Mouse (Mus musculus): Measurements from ENCODE around the gene Lancl1. TPM values are rescaled to one million over a fixed set of nuclear protein-coding genes. Genes with fewer than 3 reads are reported as not detected.

Lancl1 gene
- total RNA-seq, 2 experiments from 2014 or later = 207 to 216 TPM

Other genes starting within 250 kb of the Lancl1 start
- 10 to 100 TPM; 17.6 to 18.1 TPM for gene Kansl1l, start 221.3 kb downstream of the Lancl1 start, total RNA-seq (2021)
- 10 to 100 TPM; 29.9 to 31.4 TPM for gene Acadl, start 175.6 kb downstream of the Lancl1 start, total RNA-seq (2021)
- gene Myl1, start 93.5 kb downstream of the Lancl1 start, total RNA-seq (2021) = under 1 TPM; 0.63 to 0.89 TPM
- under 1 TPM; 0.46 to 0.47 TPM for gene Cps1, start 84.2 kb upstream of the Lancl1 start, total RNA-seq (2021)